Mouse (Mus musculus): ENCODE measurements around the gene Nppa.

DNA sequence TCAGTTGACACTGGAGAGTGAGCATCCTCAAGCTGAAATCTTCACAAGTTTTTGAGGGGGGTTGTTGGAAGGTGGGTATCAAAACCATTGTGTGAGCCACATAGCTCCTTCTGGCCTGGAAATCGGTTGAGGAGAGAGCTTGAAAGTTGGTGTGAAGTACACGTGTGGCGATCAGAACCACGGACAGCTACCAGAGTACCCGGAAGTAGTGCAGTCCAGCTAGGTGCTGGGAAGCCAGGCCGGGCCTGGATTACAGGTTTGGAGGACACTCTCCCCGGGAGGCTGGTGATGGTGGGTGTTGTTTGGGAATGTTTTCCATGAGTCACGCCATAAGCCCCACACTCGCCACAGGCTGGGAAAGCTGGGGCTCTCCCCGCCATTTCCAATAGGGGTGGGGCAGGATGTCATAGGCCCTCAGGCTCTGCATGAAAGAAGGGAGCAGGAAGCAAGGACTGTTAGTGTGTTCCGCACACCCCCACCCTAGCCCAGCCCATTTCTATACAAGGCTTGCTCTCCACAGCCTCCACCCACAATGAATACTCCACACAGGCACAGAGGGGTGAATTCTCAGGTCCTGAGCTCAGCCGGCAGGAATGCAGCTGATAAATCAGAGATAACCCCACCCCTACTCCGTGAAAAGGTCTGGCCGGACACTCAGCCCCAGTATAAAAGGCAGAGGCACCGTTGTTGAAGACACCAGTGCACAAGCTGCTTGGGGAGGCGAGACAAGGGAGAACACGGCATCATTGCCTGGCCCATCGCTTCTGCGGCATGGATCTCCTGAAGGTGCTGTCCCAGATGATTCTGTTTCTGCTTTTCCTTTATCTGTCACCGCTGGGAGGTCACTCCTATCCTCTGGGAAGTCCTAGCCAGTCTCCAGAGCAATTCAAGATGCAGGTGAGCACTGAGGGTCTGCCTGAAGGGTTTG lies 15.1 kb upstream of the Nppa start, which contains the start of gene Nppb:
- no peak for TF ChIP-seq POLR2AphosphoS5 (IDR thresholded peaks at IDR 0.05; ENCODE audit: borderline replicate concordance, low read depth, low read length)
- no peak for TF ChIP-seq POLR2A (IDR thresholded peaks at IDR 0.05; ENCODE audit: control insufficient read depth in 1 of 2, insufficient read depth in 1 of 2, low read depth in 1 of 2, low read length in 2 of 2, poor library complexity in 1 of 2)
- no peak for TF ChIP-seq CTCF (IDR thresholded peaks at IDR 0.05 in 2 of 3, conservative IDR thresholded peaks at IDR 0.05 in 1 of 3; ENCODE audit: control insufficient read depth in 1 of 3, insufficient read depth in 1 of 3, low read depth in 2 of 3, low read length in 3 of 3, poor library complexity in 1 of 3, severe bottlenecking in 1 of 3)
